Mouse (Mus musculus) heart, postnatal 0 days (tissue): ENCODE data around the gene Gm20695.

Source experiments
- CTCF ChIP-seq: IDR thresholded peaks from 2 replicates; pipeline ENCODE4 v1.5.1; 2016; ENCODE audit warnings: antibody characterized with exemption, control low read depth, low read depth
- EP300 ChIP-seq: IDR thresholded peaks from 2 replicates; pipeline ENCODE4 v1.6.1; 2016; ENCODE audit warnings: antibody characterized with exemption, low read depth

- TF ChIP-seq CTCF (peak; percentile 38), EP300 (peak; percentile 62)
These were observed at the start of gene Gm20695, which contains the start of gene Zfp597 for GRCm38 (mm10) chr16:3884201-3885064.
